Mouse (Mus musculus) layer of hippocampus, adult 8-10 months (tissue): ENCODE data around the gene Lin37. TPM values are rescaled to one million over a fixed set of nuclear protein-coding genes. Genes with fewer than 3 reads are reported as not detected.

Experiments
- microRNA-seq, 2 experiments: library from miRNA; unstranded; fragments of <30 nt; microRNA quantifications; one replicate each; pipeline ENCODE4 v1.2.0; 2022
- total RNA-seq, 4 experiments: library from RNA; stranded (reverse); gene quantifications; 2 replicates each; pipeline ENCODE4 v1.2.4; 2022

The Lin37 gene
- total RNA-seq, 4 experiments from 2014 or later: 41.3 to 54.0 (median 46.9) TPM

Small RNA genes lying within 50 kb of the gene (microRNA-seq; reads per million reads assigned to microRNA genes)
- gene Gm38670: 0.25 to 0.96 reads per million in 2 experiments
- 0.32 to 1.0 reads per million in 2 experiments for gene Mir3569

Other genes starting within 250 kb of the Lin37 start
- 10 to 100 TPM in 3 of 4 experiments, 1 to 10 TPM in 1; 9.6 to 21.2 (median 15.0) TPM for gene Syne4, start 245.0 kb downstream of the Lin37 start, total RNA-seq
- gene E130208F15Rik, start 238.1 kb downstream of the Lin37 start, total RNA-seq: under 1 TPM; 0.53 to 0.82 (median 0.66) TPM
- gene Sdhaf1, start 235.9 kb downstream of the Lin37 start, total RNA-seq: 1 to 10 TPM; 6.7 to 9.9 (median 8.4) TPM
- 10 to 100 TPM; 28.2 to 31.6 (median 29.2) TPM for gene Lrfn3, start 197.1 kb downstream of the Lin37 start, total RNA-seq
- gene Tyrobp, start 146.1 kb downstream of the Lin37 start, total RNA-seq: 100 to 1,000 TPM in 2 of 4 experiments, 10 to 100 TPM in 2; 24.9 to 572 (median 243) TPM
- gene Hcst, start 140.0 kb downstream of the Lin37 start, total RNA-seq: 1 to 10 TPM in 3 of 4 experiments, not detected in 1; 1.8 to 3.3 (median 2.3) TPM
- gene Nfkbid, start 138.1 kb downstream of the Lin37 start, total RNA-seq: 1 to 10 TPM; 2.8 to 4.1 (median 3.2) TPM
- gene Aplp1, start 114.3 kb downstream of the Lin37 start, total RNA-seq: 1,000 to 10,000 TPM; 1,209 to 1,263 (median 1,238) TPM
- 10 to 100 TPM in 3 of 4 experiments, 1 to 10 TPM in 1; 9.6 to 13.7 (median 11.2) TPM for gene Kirrel2, start 102.1 kb downstream of the Lin37 start, total RNA-seq
- 1 to 10 TPM; 1.5 to 1.9 (median 1.6) TPM for gene Nphs1, start 101.5 kb downstream of the Lin37 start, total RNA-seq
- under 1 TPM in 1 of 4 experiments, not detected in 3; 0.56 TPM for gene Prodh2, start 66.2 kb downstream of the Lin37 start, total RNA-seq
- gene Arhgap33, start 24.8 kb downstream of the Lin37 start, total RNA-seq: 100 to 1,000 TPM in 3 of 4 experiments, 10 to 100 TPM in 1; 99.8 to 118 (median 110) TPM
- gene Hspb6, start 7.7 kb downstream of the Lin37 start, total RNA-seq: 10 to 100 TPM in 1 of 4 experiments, 1 to 10 TPM in 3; 3.2 to 10.3 (median 6.5) TPM
- 1 to 10 TPM; 4.4 to 8.9 (median 6.1) TPM for gene Proser3, start 7.5 kb downstream of the Lin37 start, total RNA-seq
- 10 to 100 TPM; 68.2 to 81.1 (median 78.7) TPM for gene U2af1l4, start 3.5 kb upstream of the Lin37 start, total RNA-seq
- 10 to 100 TPM in 2 of 4 experiments, 1 to 10 TPM in 2; 6.3 to 14.8 (median 11.1) TPM for gene Gm49396, start 3.5 kb upstream of the Lin37 start, total RNA-seq
- 10 to 100 TPM; 85.9 to 91.0 (median 88.4) TPM for gene Psenen, start 3.8 kb upstream of the Lin37 start, total RNA-seq
- 1 to 10 TPM; 4.0 to 5.7 (median 4.6) TPM for gene Igflr1, start 5.6 kb upstream of the Lin37 start, total RNA-seq
- 10 to 100 TPM; 44.1 to 60.2 (median 56.1) TPM for gene Kmt2b, start 28.9 kb upstream of the Lin37 start, total RNA-seq
- not detected for gene Zbtb32, start 39.1 kb upstream of the Lin37 start, total RNA-seq
- 1 to 10 TPM in 1 of 4 experiments, under 1 TPM in 2, not detected in 1; 0.39 to 1.2 (median 0.89) TPM for gene Upk1a, start 53.0 kb upstream of the Lin37 start, total RNA-seq
- gene Cox6b1, start 66.3 kb upstream of the Lin37 start, total RNA-seq: 100 to 1,000 TPM; 631 to 661 (median 651) TPM
- gene Etv2, start 76.0 kb upstream of the Lin37 start, total RNA-seq: not detected
- gene Rbm42, start 90.5 kb upstream of the Lin37 start, total RNA-seq: 10 to 100 TPM; 61.9 to 71.5 (median 70.1) TPM
- gene Haus5, start 105.2 kb upstream of the Lin37 start, total RNA-seq: 1 to 10 TPM; 5.7 to 8.3 (median 6.8) TPM
- not detected for gene Pmis2, start 111.8 kb upstream of the Lin37 start, total RNA-seq
- not detected for gene 2200002J24Rik, start 139.1 kb upstream of the Lin37 start, total RNA-seq
- 1 to 10 TPM; 1.1 to 2.1 (median 1.6) TPM for gene Atp4a, start 152.4 kb upstream of the Lin37 start, total RNA-seq
- gene Tmem147, start 169.7 kb upstream of the Lin37 start, total RNA-seq: 100 to 1,000 TPM; 110 to 119 (median 116) TPM
- not detected for gene Gapdhs, start 183.8 kb upstream of the Lin37 start, total RNA-seq
- 10 to 100 TPM in 1 of 4 experiments, 1 to 10 TPM in 3; 7.8 to 11.8 (median 8.4) TPM for gene Sbsn, start 191.6 kb upstream of the Lin37 start, total RNA-seq
- gene Dmkn, start 203.9 kb upstream of the Lin37 start, total RNA-seq: 1 to 10 TPM in 1 of 4 experiments, under 1 TPM in 2, not detected in 1; 0.84 to 1.5 (median 0.95) TPM
- gene Krtdap, start 228.1 kb upstream of the Lin37 start, total RNA-seq: not detected